ENCODE assay signal across 19 mouse cellular contexts in the genomic region with DNA sequence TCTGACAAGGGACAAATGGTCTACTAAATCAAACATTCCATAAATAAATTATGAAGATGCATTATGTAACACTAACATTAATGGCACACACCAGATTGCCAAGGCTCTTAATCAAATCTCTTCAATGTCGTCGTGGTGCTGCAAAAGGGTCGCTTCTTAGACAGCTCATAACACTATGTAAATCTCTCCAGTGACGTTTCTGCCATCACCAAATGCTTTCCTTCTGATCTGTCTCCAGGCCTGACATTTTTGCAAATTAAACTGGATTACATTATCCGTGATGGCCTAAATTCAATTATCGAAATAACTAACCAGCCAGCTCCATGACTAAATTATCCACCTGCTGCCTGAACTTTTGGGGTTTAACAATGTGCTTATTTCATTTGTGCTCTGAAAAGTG.
DNase-seq lines count a peak whose midpoint lies in the region; ATAC-seq and TF ChIP-seq lines count a peak whose summit lies in the region.
"Had no signal": no experiment of that assay in that cellular context is flagged by ENCODE, and none has a peak within 500 bp of the region (broad histone marks: within the 10 kb centered on the region; RNA-seq: fewer than 3 reads in every experiment).

No protein-coding gene starts in this region.

- no peaks in the 10 kb centered on the region for H3K4me1 ChIP-seq in hindbrain, postnatal 0 days (ENCODE audit: insufficient read depth, low read length)
- H3K4me1 ChIP-seq in hindbrain, embryonic 12.5 days = no peaks in the 10 kb centered on the region
- H3K4me1 ChIP-seq in liver, adult 2 months (ENCODE audit: control insufficient read depth, insufficient read depth, low read length) = no peaks in the 10 kb centered on the region
- H3K4me1 ChIP-seq in liver, postnatal 0 days (ENCODE audit: insufficient read depth) = no peaks in the 10 kb centered on the region
- H3K4me1 ChIP-seq in forebrain, postnatal 0 days (ENCODE audit: insufficient read depth) = no peaks in the 10 kb centered on the region
- no peaks in the 10 kb centered on the region for H3K4me1 ChIP-seq in limb, embryonic 10.5 days
- H3K4me1 ChIP-seq: embryonic facial prominence, embryonic 12.5 days; kidney, embryonic 15.5 days; liver, embryonic 13.5 days had no signal

- no peaks in the 10 kb centered on the region for H3K27me3 ChIP-seq in hindbrain, postnatal 0 days (ENCODE audit: insufficient read depth, low read length)
- H3K27me3 ChIP-seq in hindbrain, embryonic 12.5 days = no peaks in the 10 kb centered on the region
- H3K27me3 ChIP-seq in liver, adult 2 months (ENCODE audit: control insufficient read depth, insufficient read depth, low read length) = no peaks in the 10 kb centered on the region
- H3K27me3 ChIP-seq in liver, postnatal 0 days (ENCODE audit: insufficient read depth, low read length) = no peaks in the 10 kb centered on the region
- H3K27me3 ChIP-seq in forebrain, postnatal 0 days (ENCODE audit: insufficient read depth, low read length) = no peaks in the 10 kb centered on the region
- H3K27me3 ChIP-seq in limb, embryonic 10.5 days (ENCODE audit: low read depth, poor library complexity, severe bottlenecking) = no peaks in the 10 kb centered on the region
- H3K27me3 ChIP-seq: embryonic facial prominence, embryonic 12.5 days; kidney, embryonic 15.5 days; liver, embryonic 13.5 days had no signal

- H3K9ac ChIP-seq in hindbrain, postnatal 0 days (replicated peaks; ENCODE audit: low read length) = no peak overlapping the region
- no peak overlapping the region for H3K9ac ChIP-seq in hindbrain, embryonic 12.5 days
- H3K9ac ChIP-seq in liver, adult 2 months (ENCODE audit: low read depth, low read length) = no peak overlapping the region
- no peak overlapping the region for H3K9ac ChIP-seq in liver, postnatal 0 days (replicated peaks)
- H3K9ac ChIP-seq in forebrain, postnatal 0 days = no peak overlapping the region
- H3K9ac ChIP-seq: embryonic facial prominence, embryonic 12.5 days; kidney, embryonic 15.5 days; liver, embryonic 13.5 days had no signal

- H3K36me3 ChIP-seq in hindbrain, postnatal 0 days (ENCODE audit: insufficient read depth, low read length) = no peaks in the 10 kb centered on the region
- no peaks in the 10 kb centered on the region for H3K36me3 ChIP-seq in hindbrain, embryonic 12.5 days
- H3K36me3 ChIP-seq in liver, adult 2 months (ENCODE audit: control insufficient read depth, insufficient read depth, low read length) = no peaks in the 10 kb centered on the region
- no peaks in the 10 kb centered on the region for H3K36me3 ChIP-seq in liver, postnatal 0 days (replicated peaks; ENCODE audit: insufficient read depth, low read length)
- no peaks in the 10 kb centered on the region for H3K36me3 ChIP-seq in forebrain, postnatal 0 days (ENCODE audit: insufficient read depth)
- no peaks in the 10 kb centered on the region for H3K36me3 ChIP-seq in limb, embryonic 10.5 days
- H3K36me3 ChIP-seq: embryonic facial prominence, embryonic 12.5 days; kidney, embryonic 15.5 days; liver, embryonic 13.5 days had no signal

- H3K27ac ChIP-seq in hindbrain, postnatal 0 days = no peak overlapping the region
- no peak overlapping the region for H3K27ac ChIP-seq in hindbrain, embryonic 12.5 days
- no peak overlapping the region for H3K27ac ChIP-seq in liver, adult 2 months (replicated peaks; ENCODE audit: insufficient read depth, low read depth, low read length)
- no peak overlapping the region for H3K27ac ChIP-seq in liver, postnatal 0 days (ENCODE audit: low read depth)
- H3K27ac ChIP-seq in forebrain, postnatal 0 days (ENCODE audit: low read depth, low read length) = no peak overlapping the region
- H3K27ac ChIP-seq in limb, embryonic 10.5 days = no peak overlapping the region
- H3K27ac ChIP-seq: embryonic facial prominence, embryonic 12.5 days; kidney, embryonic 15.5 days; liver, embryonic 13.5 days; stomach, postnatal 0 days had no signal

- no peak for ATAC-seq in hindbrain, postnatal 0 days
- ATAC-seq in hindbrain, embryonic 12.5 days (ENCODE audit: low FRiP score) = no peak
- ATAC-seq in liver, postnatal 0 days = no peak
- peak; percentile 88 for ATAC-seq in forebrain, postnatal 0 days

- no peak for TF ChIP-seq POLR2A in liver, adult 2 months (IDR thresholded peaks at IDR 0.05; ENCODE audit: extremely low read depth, insufficient read depth, low read length)

- no peaks in the 10 kb centered on the region for H3K79me2 ChIP-seq in liver, adult 2 months (ENCODE audit: control insufficient read depth, insufficient read depth, low read length)

- DNase-seq in hindbrain, postnatal 0 days (ENCODE audit: low spot score) = peak; percentile 12
- DNase-seq in liver, adult 2 months (ENCODE audit: extremely low read depth, low read depth, low spot score) = peak; percentile 1
- DNase-seq in liver, postnatal 0 days = no peak
- peak; percentile 66 for DNase-seq in forebrain, postnatal 0 days
- peak; percentile 7 to 18 for DNase-seq in lung, postnatal 4 days
- DNase-seq in left cerebral cortex, postnatal 4 days = no peak
- no peak for DNase-seq in limb, embryonic 10.5 days (ENCODE audit: low spot score)
- DNase-seq: adrenal gland, postnatal 14 days; B cell, adult 2 months; cerebellum, adult 8-10 months; heart, adult 11 months; heart, postnatal 4 days; liver, embryonic 13.5 days; right cerebral cortex, postnatal 25 days; thymus, postnatal 14 days had no signal

- no peaks in the 10 kb centered on the region for H3K9me3 ChIP-seq in hindbrain, postnatal 0 days (ENCODE audit: low read length)
- H3K9me3 ChIP-seq in hindbrain, embryonic 12.5 days (replicated peaks) = no peaks in the 10 kb centered on the region
- H3K9me3 ChIP-seq in liver, postnatal 0 days (ENCODE audit: low read length) = no peaks in the 10 kb centered on the region
- H3K9me3 ChIP-seq in forebrain, postnatal 0 days (ENCODE audit: low read length) = no peaks in the 10 kb centered on the region
- no peaks in the 10 kb centered on the region for H3K9me3 ChIP-seq in limb, embryonic 10.5 days (replicated peaks)
- H3K9me3 ChIP-seq: embryonic facial prominence, embryonic 12.5 days; kidney, embryonic 15.5 days had no signal

- intact Hi-C loops in left cerebral cortex, postnatal 4 days (cut with DNase I) = no loop called here

- TF ChIP-seq CTCF in hindbrain, postnatal 0 days (IDR thresholded peaks at IDR 0.05; ENCODE audit: low read depth) = no peak
- no peak for TF ChIP-seq CTCF in liver, adult 2 months (IDR thresholded peaks at IDR 0.05; ENCODE audit: low read depth, low read length)
- no peak for TF ChIP-seq CTCF in liver, postnatal 0 days (IDR thresholded peaks at IDR 0.05; ENCODE audit: low read depth)
- TF ChIP-seq CTCF in forebrain, postnatal 0 days (IDR thresholded peaks at IDR 0.05; ENCODE audit: low read depth) = no peak

- no peak overlapping the region for H3K4me2 ChIP-seq in hindbrain, postnatal 0 days (ENCODE audit: low read depth, low read length)
- no peak overlapping the region for H3K4me2 ChIP-seq in hindbrain, embryonic 12.5 days (replicated peaks)
- no peak overlapping the region for H3K4me2 ChIP-seq in liver, postnatal 0 days (ENCODE audit: low read depth, low read length)
- no peak overlapping the region for H3K4me2 ChIP-seq in forebrain, postnatal 0 days (ENCODE audit: low read depth)
- H3K4me2 ChIP-seq: embryonic facial prominence, embryonic 12.5 days; kidney, embryonic 15.5 days; liver, embryonic 13.5 days had no signal

- WGBS in hindbrain, postnatal 0 days = 46% methylated on average over 6 of the region's 6 CpGs
- 79% methylated on average over 6 of the region's 6 CpGs for WGBS in hindbrain, embryonic 12.5 days
- WGBS in liver, adult 2 months = 79% methylated on average over 6 of the region's 6 CpGs
- 72% methylated on average over 6 of the region's 6 CpGs for WGBS in liver, postnatal 0 days (ENCODE audit: insufficient replicate concordance)
- WGBS in forebrain, postnatal 0 days = 50% methylated on average over 6 of the region's 6 CpGs
- 84% methylated on average over 6 of the region's 6 CpGs for WGBS in limb, embryonic 10.5 days

- no peak for TF ChIP-seq EP300 in liver, postnatal 0 days (IDR thresholded peaks at IDR 0.05; ENCODE audit: low read depth)

- H3K4me3 ChIP-seq in hindbrain, postnatal 0 days (ENCODE audit: low read length) = no peak overlapping the region
- H3K4me3 ChIP-seq in hindbrain, embryonic 12.5 days = no peak overlapping the region
- H3K4me3 ChIP-seq in liver, adult 2 months (ENCODE audit: insufficient read depth, low read depth, low read length) = no peak overlapping the region
- H3K4me3 ChIP-seq in liver, postnatal 0 days (ENCODE audit: low read depth, low read length) = no peak overlapping the region
- no peak overlapping the region for H3K4me3 ChIP-seq in forebrain, postnatal 0 days (ENCODE audit: low read depth, low read length)
- no peak overlapping the region for H3K4me3 ChIP-seq in limb, embryonic 10.5 days
- H3K4me3 ChIP-seq: embryonic facial prominence, embryonic 12.5 days; kidney, embryonic 15.5 days; liver, embryonic 13.5 days had no signal

Comparison
In these comparisons a context has a peak if more than half of its experiments do, and no peak if none do; other contexts are left out.
1. DNase-seq: peak in hindbrain, postnatal 0 days (single experiment), liver, adult 2 months (single experiment), forebrain, postnatal 0 days (single experiment) and lung, postnatal 4 days (2 of 2); none in liver, postnatal 0 days (single experiment), left cerebral cortex, postnatal 4 days (single experiment) and limb, embryonic 10.5 days (single experiment).